Mouse (Mus musculus) left cerebral cortex, postnatal 4 days (tissue): ENCODE results near the gene Cdh13. TPM values are rescaled to one million over a fixed set of nuclear protein-coding genes. Genes with fewer than 3 reads are reported as not detected.

Experiments used
- DNase-seq: peaks from one replicate; pipeline ENCODE4 v3.0.0-alpha.2; 2022
- intact Hi-C: fragments of 180-260 bp; cut with DNase I; formaldehyde crosslinking; loops from one replicate; pipeline ENCODE4 v1.15.1; 2025
- total RNA-seq, 2 experiments: library from RNA; stranded (reverse); gene quantifications; 2 replicates each; pipeline ENCODE4 v1.2.3; 2021

Cdh13 gene
- total RNA-seq, 2 experiments from 2014 or later, result 173 to 179 TPM

GRCm38 (mm10) chr8:119158628-119159027, 875.1 kb downstream of the Cdh13 start:
- intact Hi-C loops, result no loop called here
- DNase-seq, result peak; percentile 78

GRCm38 (mm10) chr8:119159794-119160193, 876.3 kb downstream of the Cdh13 start:
- no peak for DNase-seq
- intact Hi-C loops, result no loop called here

- no peak for DNase-seq
- intact Hi-C loops, result no loop called here
Measured at GRCm38 (mm10) chr8:119164076-119164475, 880.5 kb downstream of the Cdh13 start.

- intact Hi-C loops, result no loop called here
- peak; percentile 60 for DNase-seq
Measured at GRCm38 (mm10) chr8:119177226-119177935, 893.8 kb downstream of the Cdh13 start.

- intact Hi-C loops, result no loop called here
- peak; percentile 63 for DNase-seq
Measured at GRCm38 (mm10) chr8:119180626-119181025, 897.1 kb downstream of the Cdh13 start.

- intact Hi-C loops, result no loop called here
- DNase-seq, result peak; percentile 66
Measured at GRCm38 (mm10) chr8:119195695-119196094, 912.2 kb downstream of the Cdh13 start.

- intact Hi-C loops, result no loop called here
- peak; percentile 63 for DNase-seq
Measured at GRCm38 (mm10) chr8:119196486-119197150, 913.1 kb downstream of the Cdh13 start.

GRCm38 (mm10) chr8:119208567-119208966, 925.0 kb downstream of the Cdh13 start:
- intact Hi-C loops, result no loop called here
- DNase-seq, result no peak

- intact Hi-C loops, result no loop called here
- peak; percentile 20 for DNase-seq
Measured at GRCm38 (mm10) chr8:119224547-119224946, 941.0 kb downstream of the Cdh13 start.

- intact Hi-C loops, result no loop called here
- DNase-seq, result no peak
Measured at GRCm38 (mm10) chr8:119245181-119245580, 961.6 kb downstream of the Cdh13 start.

- intact Hi-C loops, result no loop called here
- no peak for DNase-seq
Measured at GRCm38 (mm10) chr8:119245641-119246040, 962.1 kb downstream of the Cdh13 start.

- intact Hi-C loops, result no loop called here
- no peak for DNase-seq
Measured at GRCm38 (mm10) chr8:119254358-119254757, 970.8 kb downstream of the Cdh13 start.

- no peak for DNase-seq
- intact Hi-C loops, result no loop called here
Measured at GRCm38 (mm10) chr8:119258642-119259041, 975.1 kb downstream of the Cdh13 start.

GRCm38 (mm10) chr8:119263750-119264149, 980.2 kb downstream of the Cdh13 start:
- intact Hi-C loops, result no loop called here
- peak; percentile 70 for DNase-seq

GRCm38 (mm10) chr8:119266304-119266703, 982.8 kb downstream of the Cdh13 start:
- DNase-seq, result no peak
- intact Hi-C loops, result no loop called here

GRCm38 (mm10) chr8:119269576-119269975, 986.0 kb downstream of the Cdh13 start:
- intact Hi-C loops, result no loop called here
- no peak for DNase-seq

- DNase-seq, result no peak
- intact Hi-C loops, result no loop called here
Measured at GRCm38 (mm10) chr8:119270371-119270770, 986.8 kb downstream of the Cdh13 start.

- intact Hi-C loops, result no loop called here
- peak; percentile 35 for DNase-seq
Measured at GRCm38 (mm10) chr8:119272891-119273290, 989.4 kb downstream of the Cdh13 start.

- intact Hi-C loops, result no loop called here
- no peak for DNase-seq
Measured at GRCm38 (mm10) chr8:119275442-119275841, 991.9 kb downstream of the Cdh13 start.

- no peak for DNase-seq
- intact Hi-C loops, result no loop called here
Measured at GRCm38 (mm10) chr8:119277047-119277451, 993.5 kb downstream of the Cdh13 start.

GRCm38 (mm10) chr8:119281761-119282160, 998.2 kb downstream of the Cdh13 start:
- peak; percentile 87 for DNase-seq

GRCm38 (mm10) chr8:119284516-119284915, 1001.0 kb downstream of the Cdh13 start:
- intact Hi-C loops, result no loop called here
- DNase-seq, result peak; percentile 71

More at GRCm38 (mm10) chr8:119281761-119282160, 998.2 kb downstream of the Cdh13 start:
- intact Hi-C loops, result no loop called here
